Mouse (Mus musculus) embryonic facial prominence, embryonic 10.5 days (tissue): Measurements from ENCODE around the gene Hamp. TPM values are rescaled to one million over a fixed set of nuclear protein-coding genes. Genes with fewer than 3 reads are reported as not detected.
"Not testable (repeated sequence)": the region's sequence is repeated elsewhere in the genome, so short reads cannot be mapped to it uniquely, and the experiment has no call there.

Experiments used
- DNase-seq: peaks from one replicate; pipeline ENCODE4 v3.0.0-alpha.2; 2017; ENCODE audit warnings: low spot score
- H3K27ac ChIP-seq: fragments of 300-500 bp; sonication (generic); replicated peaks from 2 replicates; pipeline ENCODE4 v1.5.1; 2016; ENCODE audit warnings: mild to moderate bottlenecking
- H3K27me3 ChIP-seq: fragments of 300-500 bp; sonication (generic); replicated peaks from 2 replicates; pipeline ENCODE4 v1.6.1; 2016; ENCODE audit warnings: low read depth, mild to moderate bottlenecking; ENCODE audit not compliant: poor library complexity, severe bottlenecking
- H3K36me3 ChIP-seq: fragments of 300-500 bp; sonication (generic); replicated peaks from 2 replicates; pipeline ENCODE4 v1.6.1; 2016; ENCODE audit warnings: mild to moderate bottlenecking, moderate library complexity
- H3K4me1 ChIP-seq: fragments of 300-500 bp; sonication (generic); 2 replicates; pipeline ENCODE4 v1.6.1; 2016
- H3K4me3 ChIP-seq: fragments of 300-500 bp; sonication (generic); 2 replicates; pipeline ENCODE4 v1.5.1; 2016; ENCODE audit warnings: mild to moderate bottlenecking, moderate library complexity
- H3K9me3 ChIP-seq: fragments of 300-500 bp; sonication (generic); 2 replicates; pipeline ENCODE4 v1.6.1; 2016; ENCODE audit warnings: mild to moderate bottlenecking
- WGBS: fragments of 180-500 bp; shearing (Covaris S2); methylation state at CpG from one replicate; pipeline ENCODE4 v1.1.7; 2016; 5-methylcytosine and 5-hydroxymethylcytosine counted together
- polyA plus RNA-seq: library from polyadenylated mRNA; unstranded; fragments of >200 nt; fragmentation: Nextera tagmentation; extraction: Ambion mirVana; gene quantifications from 2 replicates; pipeline ENCODE4 v1.2.1, GENCODE M21; 2016

Gene Hamp
- polyA plus RNA-seq, 1 experiment from 2014 or later: not detected

DNA sequence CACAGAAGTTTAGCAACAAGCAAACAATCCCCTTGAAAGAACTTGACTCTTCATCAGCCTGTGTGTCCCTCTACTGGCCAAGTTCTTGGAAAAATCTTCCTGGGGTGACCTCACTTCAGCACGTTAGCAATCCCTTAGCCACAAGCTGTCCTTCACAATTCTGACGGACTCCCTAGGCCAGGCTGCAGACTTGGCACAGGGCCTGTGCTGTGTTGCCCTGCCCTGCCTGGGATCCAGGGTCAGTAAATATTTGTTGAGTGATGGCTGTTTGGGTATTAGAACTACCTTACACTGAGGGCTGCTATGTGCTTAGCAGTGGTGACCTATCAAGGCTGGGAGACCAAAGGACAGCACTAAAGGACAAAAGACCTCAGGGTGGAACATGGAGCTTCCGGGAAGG, 10.2 kb upstream of the Hamp start:
- 89% methylated on average over 3 of the region's 3 CpGs for WGBS
- Histone ChIP-seq H3K4me1 (peaks cover 21% of the 10 kb centered on the region), H3K36me3 (peaks cover 74% of the 10 kb centered on the region), H3K4me3 (no peak overlapping the region), H3K9me3 (no peaks in the 10 kb centered on the region), H3K27ac (no peak overlapping the region), H3K27me3 (no peaks in the 10 kb centered on the region)
- DNase-seq: no peak

DNA sequence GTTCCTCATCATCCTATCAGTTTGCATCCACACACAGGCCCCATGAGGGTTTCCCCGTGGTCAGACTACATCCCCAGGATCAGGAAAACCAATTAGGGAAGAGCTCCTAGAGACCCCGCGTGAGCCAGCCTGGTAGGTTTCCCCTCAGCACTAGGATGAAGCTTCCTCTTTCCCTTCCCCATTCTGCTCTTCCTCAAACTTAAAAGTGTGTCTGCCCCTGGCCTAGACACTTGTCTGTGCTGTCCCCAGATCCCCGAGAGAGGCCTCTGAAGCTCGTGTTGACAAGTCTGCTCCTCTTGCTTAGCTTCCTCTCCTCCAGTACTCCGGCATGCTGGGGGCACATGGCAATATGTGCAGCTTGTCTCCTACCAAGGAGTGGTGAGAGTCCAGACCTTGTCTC, 9.6 kb upstream of the Hamp start:
- H3K27me3 ChIP-seq: no peaks in the 10 kb centered on the region
- 88% methylated on average over 6 of the region's 6 CpGs for WGBS
- H3K4me3 ChIP-seq: no peak overlapping the region
- H3K27ac ChIP-seq: no peak overlapping the region
- no peaks in the 10 kb centered on the region for H3K9me3 ChIP-seq
- DNase-seq: no peak
- peaks cover 72% of the 10 kb centered on the region for H3K36me3 ChIP-seq
- H3K4me1 ChIP-seq: peaks cover 19% of the 10 kb centered on the region

- DNase-seq: no peak
- peaks cover 71% of the 10 kb centered on the region for H3K36me3 ChIP-seq
- no peak overlapping the region for H3K27ac ChIP-seq
- 90% methylated on average over 16 of the region's 16 CpGs for WGBS
- H3K4me1 ChIP-seq: peaks cover 11% of the 10 kb centered on the region
- no peaks in the 10 kb centered on the region for H3K27me3 ChIP-seq
- no peak overlapping the region for H3K4me3 ChIP-seq
- H3K9me3 ChIP-seq: no peaks in the 10 kb centered on the region
Observed at GRCm38 (mm10) chr7:30952441-30953265, 8.8 kb upstream of the Hamp start.

DNA sequence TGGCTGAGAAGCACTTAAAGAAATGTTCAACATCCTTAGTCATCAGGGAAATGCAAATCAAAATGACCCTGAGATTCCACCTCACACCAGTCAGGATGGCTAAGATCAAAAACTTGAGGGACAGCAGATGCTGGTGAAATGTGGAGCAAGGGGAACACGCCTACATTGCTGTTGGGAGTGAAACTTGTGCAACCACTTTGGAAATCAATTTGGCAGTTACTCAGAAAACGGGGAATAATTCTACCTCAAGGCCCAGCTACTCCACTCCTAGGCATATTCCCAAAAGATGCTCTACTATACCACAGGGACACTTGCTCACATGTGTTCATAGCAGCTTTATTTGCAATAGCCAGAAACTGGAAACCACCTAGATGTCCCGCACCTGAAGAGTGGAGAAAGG, 6.1 kb upstream of the Hamp start:
- WGBS: 89% methylated on average over 3 of the region's 3 CpGs
- not testable (repeated sequence) for H3K27ac ChIP-seq, H3K4me1 ChIP-seq, H3K27me3 ChIP-seq, H3K4me3 ChIP-seq, DNase-seq, H3K9me3 ChIP-seq
- H3K36me3 ChIP-seq: peaks cover 87% of the 10 kb centered on the region

GRCm38 (mm10) chr7:30945876-30946275, 2.0 kb upstream of the Hamp start:
- DNase-seq: no peak
- Histone ChIP-seq H3K27ac (no peak overlapping the region), H3K4me3 (no peak overlapping the region), H3K4me1 (no peaks in the 10 kb centered on the region), H3K36me3 (peaks cover 47% of the 10 kb centered on the region), H3K27me3 (no peaks in the 10 kb centered on the region), H3K9me3 (no peaks in the 10 kb centered on the region)
- WGBS: 95% methylated on average over 7 of the region's 7 CpGs

DNA sequence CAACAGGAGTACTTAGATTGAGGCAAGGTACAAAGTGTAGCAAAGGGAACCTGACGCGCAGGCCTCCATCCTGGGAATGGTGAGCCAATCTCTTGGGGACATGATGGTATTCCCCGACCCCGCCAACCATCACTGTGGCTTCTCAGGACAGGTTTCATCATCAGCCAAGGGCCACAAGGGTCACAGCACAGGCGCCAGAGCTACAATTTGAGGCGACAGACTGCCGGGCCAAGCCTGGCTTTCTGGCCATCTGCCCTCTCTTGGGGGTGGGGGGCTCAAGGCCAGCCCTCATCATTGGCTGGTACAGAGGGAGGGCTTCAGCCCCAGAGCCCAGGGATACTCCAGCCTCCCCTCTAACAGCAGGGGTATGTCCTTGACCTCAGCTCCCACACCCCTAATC, 1.6 kb upstream of the Hamp start:
- WGBS: 90% methylated on average over 7 of the region's 7 CpGs
- H3K27ac ChIP-seq, H3K4me3 ChIP-seq, DNase-seq, H3K9me3 ChIP-seq, H3K27me3 ChIP-seq, H3K4me1 ChIP-seq: not testable (repeated sequence)
- H3K36me3 ChIP-seq: peaks cover 43% of the 10 kb centered on the region

GRCm38 (mm10) chr7:30944706-30945105, 874 bp upstream of the Hamp start:
- DNase-seq, H3K27ac ChIP-seq, H3K4me1 ChIP-seq, H3K27me3 ChIP-seq, H3K9me3 ChIP-seq, H3K4me3 ChIP-seq: not testable (repeated sequence)
- H3K36me3 ChIP-seq: peaks cover 36% of the 10 kb centered on the region
- 74% methylated on average over 2 of the region's 2 CpGs for WGBS

- not testable (repeated sequence) for H3K27me3 ChIP-seq, DNase-seq, H3K4me3 ChIP-seq, H3K9me3 ChIP-seq, H3K27ac ChIP-seq, H3K4me1 ChIP-seq
- peaks cover 19% of the 10 kb centered on the region for H3K36me3 ChIP-seq
- 48% methylated on average over 3 of the region's 3 CpGs for WGBS
Observed at GRCm38 (mm10) chr7:30942365-30942764, 1.5 kb downstream of the Hamp start.

GRCm38 (mm10) chr7:30940070-30940469, 3.8 kb downstream of the Hamp start:
- 91% methylated on average over 1 of the region's 1 CpGs for WGBS
- not testable (repeated sequence) for H3K4me1 ChIP-seq, H3K27ac ChIP-seq, H3K9me3 ChIP-seq, DNase-seq, H3K4me3 ChIP-seq, H3K27me3 ChIP-seq, H3K36me3 ChIP-seq

DNA sequence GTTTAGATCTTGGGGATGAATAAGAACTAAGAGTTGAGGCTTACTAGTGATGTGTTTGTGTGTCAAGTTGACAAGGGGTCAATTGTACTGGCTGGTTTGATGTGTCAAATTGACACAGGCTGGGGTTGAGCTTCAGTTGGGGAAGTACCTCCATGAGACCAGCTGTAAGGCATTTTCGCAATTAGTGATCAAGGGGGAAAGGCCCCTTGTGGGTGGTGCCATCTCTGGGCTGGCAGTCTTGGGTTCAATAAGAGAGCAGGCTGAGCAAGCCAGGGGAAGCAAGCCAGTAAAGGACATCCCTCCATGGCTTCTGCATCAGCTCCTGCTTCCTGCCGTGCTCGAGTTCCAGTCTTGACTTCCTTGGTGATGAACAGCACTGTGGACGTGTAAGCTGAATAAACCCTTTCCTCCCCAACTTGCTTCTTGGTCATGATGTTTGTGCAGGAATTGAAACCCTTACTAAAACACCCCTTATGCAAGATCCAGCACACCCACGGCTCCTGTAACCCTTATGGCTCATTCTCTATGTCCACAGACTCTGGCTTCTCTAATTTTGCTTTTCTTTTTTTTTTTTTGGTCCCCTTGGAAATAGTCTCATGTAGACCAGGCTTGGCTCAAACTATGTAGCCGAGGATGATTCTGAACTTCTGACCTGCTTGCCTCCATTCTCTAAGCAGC, 8.3 kb downstream of the Hamp start:
- H3K36me3 ChIP-seq, H3K27me3 ChIP-seq, H3K27ac ChIP-seq, H3K4me3 ChIP-seq, DNase-seq, H3K4me1 ChIP-seq, H3K9me3 ChIP-seq: not testable (repeated sequence)
- 67% methylated on average over 6 of the region's 6 CpGs for WGBS

DNA sequence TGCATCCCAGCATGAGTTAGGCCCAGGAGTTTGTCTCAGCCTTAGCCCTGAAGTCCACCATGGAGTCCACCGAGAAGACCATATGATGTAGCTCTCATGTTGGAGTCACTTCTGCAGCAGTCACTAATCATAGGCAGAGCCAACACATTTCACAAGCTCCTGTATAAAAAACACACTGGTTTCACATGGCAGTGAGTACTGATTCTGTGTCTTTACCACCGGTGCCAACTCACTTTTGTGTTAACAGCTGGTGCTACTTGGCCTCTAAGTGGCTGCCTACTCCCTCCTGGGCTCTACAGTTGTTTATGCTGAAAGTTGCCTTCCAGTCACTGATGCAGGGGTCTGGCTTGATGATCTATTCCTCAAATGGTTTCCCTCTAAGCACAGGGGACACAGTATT, 19.3 kb downstream of the Hamp start, which contains the start of gene Hamp2:
TSS of gene Hamp2 (minus strand) at position 101 of the 400 bp plus-strand sequence.
- H3K36me3 ChIP-seq, H3K4me1 ChIP-seq, H3K27me3 ChIP-seq, H3K27ac ChIP-seq, H3K4me3 ChIP-seq, DNase-seq, H3K9me3 ChIP-seq: not testable (repeated sequence)
- WGBS: 79% methylated on average over 2 of the region's 2 CpGs

DNA sequence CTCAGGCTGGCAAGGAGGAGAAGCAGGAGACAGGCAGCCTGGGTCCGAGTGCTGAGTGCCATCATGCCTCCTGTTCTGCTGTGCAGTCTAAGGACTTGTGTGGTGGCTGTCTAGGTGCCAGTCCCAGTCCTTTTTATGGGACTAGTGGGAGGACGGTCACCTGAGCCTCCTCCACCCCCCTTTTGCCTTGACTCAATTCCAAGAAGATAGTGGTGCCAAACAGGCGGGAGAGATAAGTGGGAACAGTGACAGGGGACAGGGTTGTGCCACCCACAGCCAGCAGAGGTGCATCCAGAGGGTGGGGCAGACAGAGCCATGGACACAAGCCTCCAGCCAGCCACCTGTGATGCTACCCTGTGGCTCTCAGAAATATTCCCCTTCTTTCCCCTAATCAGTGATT, 19.8 kb downstream of the Hamp start:
- no peaks in the 10 kb centered on the region for H3K36me3 ChIP-seq
- no peaks in the 10 kb centered on the region for H3K27me3 ChIP-seq
- WGBS: 62% methylated on average over 3 of the region's 3 CpGs
- no peaks in the 10 kb centered on the region for H3K4me1 ChIP-seq
- no peaks in the 10 kb centered on the region for H3K9me3 ChIP-seq
- no peak for DNase-seq
- H3K27ac ChIP-seq: no peak overlapping the region
- no peak overlapping the region for H3K4me3 ChIP-seq

DNA sequence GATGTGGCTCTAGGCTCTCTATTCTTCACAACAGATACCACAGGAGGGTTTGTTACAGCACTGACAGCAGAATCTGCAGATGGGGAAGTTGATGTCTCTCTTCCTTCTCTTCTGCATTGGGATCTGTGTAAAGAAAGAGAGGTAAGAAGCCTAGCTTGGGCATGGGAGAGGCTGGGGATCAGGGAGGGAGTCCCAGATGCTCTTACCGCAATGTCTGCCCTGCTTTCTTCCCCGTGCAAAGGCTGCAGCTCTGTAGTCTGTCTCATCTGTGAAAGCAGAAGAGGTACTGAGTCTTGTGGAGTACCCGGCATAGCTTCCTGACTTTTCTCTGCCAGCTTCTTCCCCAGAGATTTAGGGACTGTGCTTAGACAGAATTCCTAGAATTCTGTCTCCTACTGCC, 21.3 kb downstream of the Hamp start:
- 35% methylated on average over 3 of the region's 3 CpGs for WGBS
- not testable (repeated sequence) for H3K36me3 ChIP-seq, H3K27ac ChIP-seq, H3K9me3 ChIP-seq, H3K4me1 ChIP-seq, H3K4me3 ChIP-seq, H3K27me3 ChIP-seq, DNase-seq
